Mouse (Mus musculus): ENCODE data around the gene Exoc2. TPM values are rescaled to one million over a fixed set of nuclear protein-coding genes. Genes with fewer than 3 reads are reported as not detected.

Exoc2 gene
- polyA plus RNA-seq, 1 experiment from 2014 or later, result 28.0 TPM

- H3K27me3 ChIP-seq, result no peaks in the 10 kb centered on the region
- WGBS, result 77% methylated on average over 1 of the region's 1 CpGs
- H3K4me3 ChIP-seq, result no peak overlapping the region
- H3K36me3 ChIP-seq, result 0 out of 2 replicates have a peak, but pooled peaks cover 4% of the 10 kb centered on the region
- H3K9ac ChIP-seq, result no peak overlapping the region
- no peaks in the 10 kb centered on the region for H3K4me1 ChIP-seq
- H3K9me3 ChIP-seq, result no peaks in the 10 kb centered on the region
- H3K4me2 ChIP-seq, result no peak overlapping the region
- ATAC-seq (ENCODE audit: insufficient number of reproducible peaks, low FRiP score, low TSS enrichment, low read depth), result no peak
- H3K27ac ChIP-seq, result no peak overlapping the region
Observed at GRCm38 (mm10) chr13:30836342-30836741, 137.6 kb downstream of the Exoc2 start.

GRCm38 (mm10) chr13:30834859-30835258, 139.0 kb downstream of the Exoc2 start:
- WGBS, result 76% methylated on average over 9 of the region's 9 CpGs
- 0 out of 2 replicates have a peak, but pooled peaks cover 3% of the 10 kb centered on the region for H3K36me3 ChIP-seq
- H3K9me3 ChIP-seq, result no peaks in the 10 kb centered on the region
- H3K4me3 ChIP-seq, result no peak overlapping the region
- H3K4me2 ChIP-seq, result no peak overlapping the region
- no peak for ATAC-seq (ENCODE audit: insufficient number of reproducible peaks, low FRiP score, low TSS enrichment, low read depth)
- H3K27ac ChIP-seq, result no peak overlapping the region
- no peak overlapping the region for H3K9ac ChIP-seq
- no peaks in the 10 kb centered on the region for H3K4me1 ChIP-seq
- no peaks in the 10 kb centered on the region for H3K27me3 ChIP-seq

GRCm38 (mm10) chr13:30834349-30834748, 139.5 kb downstream of the Exoc2 start:
- Histone ChIP-seq H3K4me3 (no peak overlapping the region), H3K36me3 (no peaks in the 10 kb centered on the region), H3K4me2 (no peak overlapping the region), H3K27me3 (no peaks in the 10 kb centered on the region), H3K9ac (no peak overlapping the region), H3K4me1 (no peaks in the 10 kb centered on the region), H3K9me3 (no peaks in the 10 kb centered on the region), H3K27ac (no peak overlapping the region)
- ATAC-seq (ENCODE audit: insufficient number of reproducible peaks, low FRiP score, low TSS enrichment, low read depth), result no peak
- WGBS, result 45% methylated on average over 6 of the region's 6 CpGs

GRCm38 (mm10) chr13:30833476-30834149, 140.3 kb downstream of the Exoc2 start:
- Histone ChIP-seq H3K9ac (no peak overlapping the region), H3K27ac (no peak overlapping the region), H3K27me3 (no peaks in the 10 kb centered on the region), H3K9me3 (no peaks in the 10 kb centered on the region), H3K4me1 (no peaks in the 10 kb centered on the region), H3K4me2 (no peak overlapping the region), H3K36me3 (no peaks in the 10 kb centered on the region), H3K4me3 (no peak overlapping the region)
- ATAC-seq (ENCODE audit: insufficient number of reproducible peaks, low FRiP score, low TSS enrichment, low read depth), result no peak
- WGBS, result 71% methylated on average over 6 of the region's 6 CpGs

- Histone ChIP-seq H3K36me3 (no peaks in the 10 kb centered on the region), H3K27me3 (no peaks in the 10 kb centered on the region), H3K4me1 (no peaks in the 10 kb centered on the region), H3K9me3 (no peaks in the 10 kb centered on the region), H3K9ac (no peak overlapping the region), H3K4me2 (no peak overlapping the region), H3K4me3 (no peak overlapping the region), H3K27ac (no peak overlapping the region)
- 76% methylated on average over 6 of the region's 6 CpGs for WGBS
- no peak for ATAC-seq (ENCODE audit: insufficient number of reproducible peaks, low FRiP score, low TSS enrichment, low read depth)
Observed at GRCm38 (mm10) chr13:30831369-30831768, 142.5 kb downstream of the Exoc2 start.

GRCm38 (mm10) chr13:30826511-30826910, 147.4 kb downstream of the Exoc2 start:
- ATAC-seq (ENCODE audit: insufficient number of reproducible peaks, low FRiP score, low TSS enrichment, low read depth), result no peak
- no peak overlapping the region for H3K9ac ChIP-seq
- H3K4me2 ChIP-seq, result no peak overlapping the region
- peaks cover 12% of the 10 kb centered on the region for H3K36me3 ChIP-seq
- H3K27ac ChIP-seq, result no peak overlapping the region
- WGBS, result 87% methylated on average over 7 of the region's 7 CpGs
- H3K4me1 ChIP-seq, result no peaks in the 10 kb centered on the region
- H3K4me3 ChIP-seq, result no peak overlapping the region
- H3K9me3 ChIP-seq, result no peaks in the 10 kb centered on the region
- no peaks in the 10 kb centered on the region for H3K27me3 ChIP-seq

- H3K4me3 ChIP-seq, result no peak overlapping the region
- H3K9ac ChIP-seq, result no peak overlapping the region
- H3K27me3 ChIP-seq, result no peaks in the 10 kb centered on the region
- H3K36me3 ChIP-seq, result peaks cover 22% of the 10 kb centered on the region
- no peak for ATAC-seq (ENCODE audit: insufficient number of reproducible peaks, low FRiP score, low TSS enrichment, low read depth)
- 82% methylated on average over 3 of the region's 3 CpGs for WGBS
- no peaks in the 10 kb centered on the region for H3K9me3 ChIP-seq
- H3K4me2 ChIP-seq, result no peak overlapping the region
- no peak overlapping the region for H3K27ac ChIP-seq
- H3K4me1 ChIP-seq, result no peaks in the 10 kb centered on the region
Observed at GRCm38 (mm10) chr13:30824903-30825302, 149.0 kb downstream of the Exoc2 start.

GRCm38 (mm10) chr13:30820555-30820954, 153.3 kb downstream of the Exoc2 start:
- Histone ChIP-seq H3K9me3 (no peaks in the 10 kb centered on the region), H3K27ac (no peak overlapping the region), H3K4me3 (no peak overlapping the region), H3K4me1 (no peaks in the 10 kb centered on the region), H3K9ac (no peak overlapping the region), H3K36me3 (peaks cover 40% of the 10 kb centered on the region), H3K27me3 (no peaks in the 10 kb centered on the region), H3K4me2 (no peak overlapping the region)
- WGBS, result 84% methylated on average over 7 of the region's 7 CpGs
- ATAC-seq (ENCODE audit: insufficient number of reproducible peaks, low FRiP score, low TSS enrichment, low read depth), result no peak

- Histone ChIP-seq H3K9me3 (no peaks in the 10 kb centered on the region), H3K36me3 (peaks cover 45% of the 10 kb centered on the region), H3K4me3 (no peak overlapping the region), H3K4me2 (no peak overlapping the region), H3K4me1 (no peaks in the 10 kb centered on the region), H3K27me3 (no peaks in the 10 kb centered on the region), H3K27ac (no peak overlapping the region), H3K9ac (no peak overlapping the region)
- ATAC-seq (ENCODE audit: insufficient number of reproducible peaks, low FRiP score, low TSS enrichment, low read depth), result no peak
- WGBS, result 90% methylated on average over 2 of the region's 2 CpGs
Observed at GRCm38 (mm10) chr13:30819891-30820290, 154.0 kb downstream of the Exoc2 start.

GRCm38 (mm10) chr13:30817436-30817835, 156.5 kb downstream of the Exoc2 start:
- no peak for ATAC-seq (ENCODE audit: insufficient number of reproducible peaks, low FRiP score, low TSS enrichment, low read depth)
- Histone ChIP-seq H3K27ac (no peak overlapping the region), H3K9ac (no peak overlapping the region), H3K4me3 (no peak overlapping the region), H3K27me3 (no peaks in the 10 kb centered on the region), H3K9me3 (no peaks in the 10 kb centered on the region), H3K4me2 (no peak overlapping the region), H3K4me1 (no peaks in the 10 kb centered on the region), H3K36me3 (peaks cover 50% of the 10 kb centered on the region)
- WGBS, result 72% methylated on average over 5 of the region's 5 CpGs

- Histone ChIP-seq H3K27ac (no peak overlapping the region), H3K9me3 (no peaks in the 10 kb centered on the region), H3K27me3 (no peaks in the 10 kb centered on the region), H3K36me3 (peaks cover 30% of the 10 kb centered on the region), H3K4me1 (no peaks in the 10 kb centered on the region), H3K4me2 (no peak overlapping the region), H3K4me3 (no peak overlapping the region), H3K9ac (no peak overlapping the region)
- 80% methylated on average over 5 of the region's 5 CpGs for WGBS
- no peak for ATAC-seq (ENCODE audit: insufficient number of reproducible peaks, low FRiP score, low TSS enrichment, low read depth)
Observed at GRCm38 (mm10) chr13:30814256-30814655, 159.6 kb downstream of the Exoc2 start.

- WGBS, result 78% methylated on average over 5 of the region's 5 CpGs
- Histone ChIP-seq H3K4me1 (no peaks in the 10 kb centered on the region), H3K27ac (no peak overlapping the region), H3K9me3 (no peaks in the 10 kb centered on the region), H3K4me2 (no peak overlapping the region), H3K36me3 (peaks cover 26% of the 10 kb centered on the region; the same call in 1 of the 2 replicates), H3K4me3 (no peak overlapping the region), H3K9ac (no peak overlapping the region), H3K27me3 (no peaks in the 10 kb centered on the region)
- ATAC-seq (ENCODE audit: insufficient number of reproducible peaks, low FRiP score, low TSS enrichment, low read depth), result no peak
Observed at GRCm38 (mm10) chr13:30813464-30813863, 160.4 kb downstream of the Exoc2 start.

- WGBS, result 82% methylated on average over 7 of the region's 7 CpGs
- H3K4me2 ChIP-seq, result no peak overlapping the region
- ATAC-seq (ENCODE audit: insufficient number of reproducible peaks, low FRiP score, low TSS enrichment, low read depth), result no peak
Observed at GRCm38 (mm10) chr13:30809240-30809639, 164.7 kb downstream of the Exoc2 start.

More at GRCm38 (mm10) chr13:30809240-30809639, 164.7 kb downstream of the Exoc2 start:
- no peak overlapping the region for H3K27ac ChIP-seq
- H3K27me3 ChIP-seq, result no peaks in the 10 kb centered on the region
- H3K4me1 ChIP-seq, result no peaks in the 10 kb centered on the region
- 0 out of 2 replicates have a peak, but pooled peaks cover 6% of the 10 kb centered on the region for H3K36me3 ChIP-seq
- H3K4me3 ChIP-seq, result no peak overlapping the region
- H3K9ac ChIP-seq, result no peak overlapping the region
- no peaks in the 10 kb centered on the region for H3K9me3 ChIP-seq
